Mouse (Mus musculus) urinary bladder, adult 2 months (tissue): ENCODE data around the gene Fut11. TPM values are rescaled to one million over a fixed set of nuclear protein-coding genes. Genes with fewer than 3 reads are reported as not detected.

Experiments
- DNase-seq: peaks from one replicate; pipeline ENCODE4 v3.0.0; 2022; ENCODE audit warnings: low spot score
- polyA plus RNA-seq: library from polyadenylated mRNA; depleted of rRNA; stranded (reverse); fragments of >200 nt; gene quantifications from 2 replicates; pipeline ENCODE4 v1.2.3, GENCODE M21; 2012; rRNA removed

Gene Fut11
- polyA plus RNA-seq = 17.1 and 17.2 TPM in 2 replicates

DNA sequence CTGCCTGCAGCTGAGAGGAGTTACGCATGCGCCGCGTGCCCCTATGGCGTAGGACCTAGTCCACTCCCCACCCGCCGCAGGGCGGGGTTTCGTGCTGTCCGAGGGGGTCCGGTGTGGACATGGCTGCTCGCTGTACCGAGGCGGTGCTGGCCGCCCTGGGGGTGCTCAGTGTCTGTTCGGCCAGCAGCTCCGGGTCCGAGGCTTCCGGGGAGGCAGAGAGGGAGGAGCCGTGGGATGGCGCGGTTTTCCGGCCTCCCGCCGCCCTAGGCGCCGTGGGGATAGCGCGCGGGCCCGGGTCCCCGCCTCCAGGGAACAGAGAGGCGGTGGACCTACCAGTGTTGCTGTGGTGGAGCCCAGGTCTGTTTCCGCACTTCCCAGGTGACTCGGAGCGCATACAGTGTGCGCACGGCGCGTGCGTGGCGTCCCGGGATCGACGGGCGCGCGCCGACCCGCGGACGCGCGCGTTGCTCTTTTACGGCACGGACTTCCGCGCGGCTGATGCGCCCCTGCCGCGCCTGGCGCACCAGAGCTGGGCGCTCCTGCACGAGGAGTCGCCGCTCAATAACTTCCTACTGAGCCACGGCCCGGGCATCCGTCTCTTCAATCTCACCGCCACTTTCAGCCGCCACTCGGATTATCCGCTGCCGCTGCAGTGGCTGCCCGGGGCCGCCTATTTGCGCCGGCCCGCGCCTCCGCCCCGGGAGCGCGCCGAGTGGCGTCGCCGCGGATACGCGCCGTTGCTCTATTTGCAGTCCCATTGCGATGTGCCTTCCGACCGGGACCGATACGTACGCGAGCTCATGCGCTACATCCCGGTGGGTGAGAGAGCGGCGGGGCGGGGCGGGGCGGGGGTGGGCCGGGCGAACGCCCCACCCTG is at the start of gene Fut11:
Fut11 (plus strand) TSS at position 85 of the 877 bp plus-strand sequence.
- peak; percentile 74 for DNase-seq

DNA sequence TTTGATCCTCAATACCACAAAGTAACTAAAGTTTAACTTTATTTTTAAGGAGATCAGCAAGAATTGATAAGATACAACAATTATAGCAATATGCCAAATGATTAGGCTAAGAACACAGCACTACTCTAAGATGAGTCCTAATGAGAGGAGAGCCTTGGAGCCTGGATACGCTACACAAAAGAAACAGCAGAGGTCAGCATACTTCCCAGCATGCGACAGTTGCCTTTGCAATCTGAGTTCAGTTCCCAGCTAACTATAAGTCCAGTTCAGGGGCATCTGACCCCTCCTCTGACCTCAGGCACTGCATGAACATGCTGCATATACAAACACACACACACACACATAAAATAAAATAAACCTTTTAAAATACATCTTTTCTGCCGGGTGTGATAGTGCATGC is 49.2 kb upstream of the Fut11 start:
- no peak for DNase-seq

DNA sequence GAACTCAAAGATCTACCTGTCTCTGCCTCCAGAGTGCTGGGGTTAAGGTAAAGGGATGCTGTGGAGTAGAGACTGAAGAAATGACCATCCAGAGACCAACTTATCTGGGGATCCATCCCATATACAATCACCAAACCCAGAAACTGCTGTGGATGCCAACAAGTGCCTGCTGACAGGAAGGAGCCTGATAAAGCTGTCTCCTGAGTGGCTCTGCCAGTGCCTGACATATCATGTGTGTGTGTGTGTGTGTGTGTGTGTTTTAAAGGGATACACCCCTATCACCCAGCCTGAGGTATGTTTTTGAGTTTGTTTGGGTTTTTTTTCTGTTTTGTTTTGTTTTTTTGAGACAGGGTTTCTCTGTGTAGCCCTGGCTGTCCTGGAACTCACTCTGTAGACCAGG is 48.4 kb upstream of the Fut11 start:
- DNase-seq = no peak

DNA sequence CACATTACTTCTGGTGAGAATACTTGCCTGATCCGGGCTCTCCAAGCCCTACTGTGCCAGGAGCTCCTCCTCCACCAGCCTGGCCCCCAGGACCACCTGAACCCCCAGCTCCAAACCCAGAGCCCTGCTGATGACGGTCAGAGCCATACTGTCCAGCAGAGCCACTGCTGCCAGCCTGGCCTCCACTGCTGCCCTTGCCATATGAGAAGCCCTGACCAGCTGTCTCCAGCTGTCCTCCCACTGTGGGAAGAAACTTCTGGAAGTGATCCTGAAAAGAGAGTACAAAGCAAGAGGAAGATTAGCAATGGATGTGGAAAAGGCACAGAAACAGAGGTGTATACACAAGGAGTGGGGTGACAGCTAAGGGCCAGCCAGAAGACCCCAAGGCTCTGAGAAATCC is 43.8 kb upstream of the Fut11 start:
- DNase-seq = no peak

DNA sequence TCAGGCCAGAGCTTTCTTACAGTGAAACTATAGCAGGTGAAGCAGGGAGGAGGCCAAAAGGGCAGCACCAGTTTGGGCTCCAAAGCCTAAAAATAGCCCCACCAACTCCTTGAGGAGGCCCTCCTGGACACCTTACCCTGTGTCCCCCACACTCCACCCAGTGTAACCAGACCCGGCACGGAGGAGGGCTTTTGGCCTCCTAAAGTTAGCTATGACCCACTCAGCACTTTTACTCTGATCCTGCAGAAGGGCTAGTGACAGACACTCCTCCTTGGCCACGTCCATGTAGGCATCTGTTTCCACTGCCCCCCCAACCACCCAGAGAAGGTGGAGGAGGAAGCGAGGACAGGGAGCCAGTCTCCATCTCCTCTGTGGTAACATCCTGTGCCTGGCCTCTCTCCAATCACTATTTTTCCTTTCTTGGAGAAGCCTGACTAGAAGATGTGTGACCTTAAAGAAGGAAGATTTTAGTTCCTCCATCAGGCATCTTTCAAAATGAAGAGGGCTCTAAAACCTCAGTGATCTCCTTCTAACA is 43.0 kb upstream of the Fut11 start:
- no peak for DNase-seq

DNA sequence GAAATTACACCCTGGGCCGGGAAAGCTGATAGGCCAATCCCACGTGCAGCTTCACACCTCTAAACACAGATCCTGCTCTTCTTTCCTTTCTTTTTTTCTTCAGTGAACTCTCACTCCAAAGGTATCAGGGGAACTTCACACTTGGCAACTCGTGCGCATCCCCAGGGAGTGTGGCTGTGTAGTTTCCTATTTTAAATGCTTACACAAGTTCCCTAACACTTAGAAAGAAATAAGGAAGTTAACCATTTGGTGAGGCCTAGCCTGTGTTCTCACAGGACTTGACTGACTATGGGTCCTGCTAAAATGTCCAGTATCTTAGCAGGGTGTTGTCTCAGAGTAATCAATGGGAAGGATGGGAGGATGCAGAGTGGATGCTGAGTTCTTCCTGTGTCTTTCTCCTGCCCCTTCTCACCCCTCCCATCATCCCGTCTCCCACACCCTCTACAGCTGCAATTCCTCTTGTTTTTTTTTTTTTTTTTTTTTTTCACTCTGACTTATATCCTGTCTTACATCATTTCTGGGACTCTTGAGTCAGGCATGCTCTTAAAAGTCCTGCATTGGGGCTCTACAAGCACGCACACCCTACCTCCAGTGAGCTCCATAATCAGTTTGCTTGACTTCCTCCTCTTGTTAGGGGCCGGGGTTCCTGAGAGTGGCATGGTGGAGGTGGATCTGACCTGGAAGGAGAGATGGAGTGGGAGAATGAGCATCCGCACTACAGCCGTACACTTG is 39.9 kb upstream of the Fut11 start:
- no peak for DNase-seq

DNA sequence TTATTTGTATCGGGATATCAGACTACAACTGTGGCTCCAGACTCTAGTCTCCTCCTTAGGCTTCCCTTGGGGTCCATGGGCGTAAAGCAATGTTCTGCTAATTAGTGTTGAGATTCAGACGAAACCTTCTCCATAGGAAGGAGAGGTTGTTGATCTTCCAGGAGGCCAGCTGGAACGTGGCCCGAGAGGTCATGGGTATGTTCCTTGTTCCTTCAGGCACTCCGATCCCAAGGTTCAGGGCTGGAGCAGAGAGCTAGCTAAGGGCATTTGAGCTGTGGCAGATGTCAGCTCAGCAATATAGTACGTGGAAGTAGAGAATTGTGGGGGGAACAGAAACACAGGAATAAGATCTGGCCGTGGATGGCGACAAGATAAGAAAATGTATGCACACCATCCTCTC is 39.0 kb upstream of the Fut11 start:
- no peak for DNase-seq

DNA sequence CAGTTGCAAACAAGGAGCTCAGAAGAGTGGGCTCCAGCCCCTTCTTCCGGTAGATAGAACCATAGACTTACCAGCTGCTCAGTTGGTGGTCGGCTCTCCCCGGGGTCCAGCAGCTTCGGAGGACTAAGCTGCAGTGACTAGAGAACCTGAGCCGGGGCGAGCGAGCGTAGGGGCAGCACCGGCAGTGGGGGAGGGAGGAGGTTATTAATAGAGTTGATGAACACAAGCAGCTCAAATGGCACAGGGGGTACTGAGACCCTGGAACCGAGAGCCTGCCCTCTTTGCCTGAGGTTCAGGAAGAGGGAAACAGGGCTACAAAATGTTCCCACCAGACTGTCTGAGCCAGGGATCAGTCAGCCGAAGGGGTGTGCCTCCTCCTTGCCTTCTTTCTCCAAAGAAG is 38.4 kb upstream of the Fut11 start, which contains the start of gene Myoz1:
Myoz1 (minus strand) TSS at position 180 of the 400 bp plus-strand sequence.
- no peak for DNase-seq

DNA sequence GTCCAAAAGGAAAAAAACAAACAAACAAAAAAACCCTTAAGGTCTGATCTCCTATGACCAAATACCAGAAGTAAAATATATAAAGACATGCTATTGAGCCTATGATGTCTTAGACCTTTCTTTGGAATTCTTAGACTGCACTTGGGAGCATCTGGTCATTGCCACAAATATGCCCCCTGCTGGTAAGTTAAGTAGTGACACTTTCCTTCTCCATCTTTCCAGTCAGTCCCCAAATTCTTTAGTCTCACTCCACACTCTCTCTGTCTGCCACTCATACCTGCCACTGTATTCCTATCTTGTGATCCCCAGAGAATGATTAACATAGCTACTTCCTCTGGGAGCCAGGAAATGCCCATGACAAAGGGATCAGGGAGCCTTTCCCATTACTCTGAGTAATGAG is 36.4 kb upstream of the Fut11 start:
- DNase-seq = no peak

DNA sequence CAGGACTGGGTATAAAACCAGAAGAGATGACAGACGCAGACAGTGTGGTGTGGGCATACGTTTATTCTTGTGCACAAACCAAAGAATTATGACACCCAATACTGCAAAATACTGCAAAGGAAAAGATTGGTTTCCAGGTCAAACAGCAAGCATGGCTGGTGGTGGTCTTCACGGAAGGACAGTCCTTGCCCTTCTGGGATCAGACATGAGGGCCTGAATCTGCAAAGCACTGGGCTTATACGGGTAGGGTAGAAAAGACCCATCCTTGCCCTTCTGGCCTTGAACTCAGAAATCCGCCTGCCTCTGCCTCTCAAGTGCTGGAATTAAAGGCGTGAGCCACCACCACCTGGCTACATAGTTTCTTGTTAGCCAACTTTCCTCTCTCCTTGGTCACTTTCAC is 35.9 kb upstream of the Fut11 start:
- no peak for DNase-seq

DNA sequence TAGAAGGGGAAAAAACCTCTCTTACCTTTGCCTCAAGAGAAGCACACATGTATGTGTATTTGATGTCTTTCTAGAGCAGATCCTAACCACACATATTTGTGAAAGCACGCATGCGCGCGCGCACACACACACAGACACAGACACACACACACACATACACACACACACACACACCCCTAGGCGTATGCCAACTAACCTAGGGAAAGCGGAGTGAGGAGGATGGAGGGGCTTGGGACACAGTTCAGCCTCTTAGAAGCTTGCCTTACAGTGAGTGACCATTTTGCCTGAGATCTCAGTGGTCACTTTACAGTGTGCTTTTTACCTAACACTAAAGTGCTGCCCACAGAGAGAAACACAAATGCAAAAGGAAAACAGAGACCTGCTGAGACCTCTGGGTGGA is 35.1 kb upstream of the Fut11 start:
- no peak for DNase-seq

DNA sequence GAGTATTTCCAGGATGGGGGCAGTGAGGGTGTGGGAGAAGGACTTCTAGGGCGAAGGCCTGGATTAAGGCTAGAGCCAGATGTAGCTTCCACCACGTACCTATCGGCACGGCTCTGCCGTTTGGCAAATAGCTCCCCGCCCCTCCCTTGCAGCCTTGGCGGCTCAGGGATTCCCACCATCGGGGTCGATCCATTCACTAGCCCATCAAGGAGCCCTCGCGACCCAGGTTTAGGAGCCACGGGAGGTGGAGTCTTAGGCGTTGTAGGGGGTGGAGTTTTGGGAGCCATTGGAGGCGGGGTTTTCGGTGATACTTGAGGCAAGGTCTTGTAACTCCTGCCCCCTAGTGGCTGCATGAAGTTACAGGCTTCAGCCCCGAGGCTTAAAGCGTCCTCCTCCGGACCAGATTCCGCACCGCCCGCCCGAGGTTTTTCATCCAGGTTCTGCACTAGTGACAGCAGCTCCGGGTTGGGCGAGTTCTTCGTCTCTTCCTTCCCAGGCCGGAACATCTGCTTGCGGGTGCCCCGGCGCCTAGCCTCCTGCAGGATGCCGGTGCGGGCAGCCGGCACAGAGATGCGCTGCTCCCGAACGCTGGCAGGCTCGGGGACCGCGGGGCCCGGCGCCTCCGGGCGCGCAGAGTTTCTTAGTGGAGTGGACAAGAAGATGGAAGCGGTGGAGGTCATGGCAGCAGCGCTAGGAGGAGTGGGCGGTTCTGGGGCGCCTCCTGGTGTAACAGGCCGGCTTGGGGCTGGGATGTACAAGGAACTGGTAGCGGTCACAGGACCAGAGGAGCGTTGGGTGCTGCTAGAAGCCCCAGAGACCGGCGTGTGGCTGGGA is 33.7 kb upstream of the Fut11 start:
- DNase-seq = peak; percentile 68

DNA sequence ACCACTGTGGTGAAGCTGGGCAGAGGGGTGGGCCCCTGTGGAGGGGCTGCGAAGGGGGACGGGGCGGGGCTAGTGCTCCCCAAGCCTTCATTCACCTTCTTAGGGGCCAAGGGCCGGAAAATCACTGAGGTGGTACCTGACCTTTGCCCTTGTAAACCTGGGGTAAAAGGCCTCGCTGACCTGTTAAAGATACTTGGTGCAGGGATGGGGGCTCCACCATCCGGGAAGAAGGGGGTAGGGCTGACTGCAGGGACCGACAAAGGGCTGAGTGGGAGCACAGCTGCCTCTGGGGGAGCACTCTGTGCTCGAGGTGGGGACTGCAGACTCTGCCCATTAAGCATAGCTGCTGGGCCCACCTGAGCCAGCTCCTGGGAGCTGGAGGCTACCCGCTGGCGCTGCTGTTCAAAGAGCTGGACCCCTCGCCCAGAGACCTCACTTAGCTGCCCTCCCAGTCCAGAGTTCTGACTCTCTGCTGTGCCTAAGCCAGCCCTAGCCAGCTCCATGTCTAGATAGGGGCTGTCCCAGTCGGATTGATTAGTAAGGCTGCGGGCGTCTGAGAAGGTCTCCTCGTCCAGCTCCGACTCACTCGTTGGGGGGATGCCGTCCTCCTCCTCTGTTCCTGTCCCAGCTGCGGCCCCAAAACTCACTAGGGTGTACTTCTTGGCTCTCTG is 33.0 kb upstream of the Fut11 start:
- no peak for DNase-seq

DNA sequence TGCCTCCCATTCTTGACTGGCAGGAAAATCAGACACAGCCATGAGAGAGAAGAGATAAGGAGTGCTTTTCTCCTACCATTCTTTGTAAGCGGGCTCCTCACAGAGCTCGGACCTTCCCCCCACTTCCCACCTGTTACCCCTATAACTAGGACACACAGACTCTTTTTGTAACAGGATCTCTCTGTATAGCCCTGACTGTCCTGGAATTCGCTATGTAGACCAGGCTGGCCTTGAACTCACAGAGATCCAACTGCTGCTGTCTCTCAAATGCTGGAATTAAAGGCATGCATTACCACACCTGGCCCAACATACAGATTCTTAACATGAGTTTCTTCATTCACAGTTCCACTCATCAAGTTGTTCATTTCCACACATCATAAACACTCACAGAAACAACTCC is 32.0 kb upstream of the Fut11 start:
- no peak for DNase-seq

DNA sequence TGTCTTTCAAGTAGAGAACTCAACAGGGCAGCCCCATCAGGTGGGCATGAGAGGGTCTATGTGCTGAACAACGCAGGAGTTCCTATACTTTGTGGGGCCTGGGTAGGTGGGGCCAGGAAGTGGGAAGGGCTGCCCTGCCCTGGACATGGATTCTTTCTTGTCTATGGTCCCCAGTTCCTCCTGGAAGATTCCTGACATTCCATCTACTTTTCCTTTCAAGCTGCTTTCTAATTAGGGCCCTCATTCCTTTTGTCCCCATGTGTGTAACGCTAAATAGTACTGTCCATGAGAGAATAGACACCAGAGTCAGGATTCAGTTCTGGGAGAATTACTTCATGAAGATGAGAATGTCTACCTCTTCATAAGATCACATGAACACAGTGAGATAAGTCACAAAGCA is 31.2 kb upstream of the Fut11 start:
- no peak for DNase-seq

DNA sequence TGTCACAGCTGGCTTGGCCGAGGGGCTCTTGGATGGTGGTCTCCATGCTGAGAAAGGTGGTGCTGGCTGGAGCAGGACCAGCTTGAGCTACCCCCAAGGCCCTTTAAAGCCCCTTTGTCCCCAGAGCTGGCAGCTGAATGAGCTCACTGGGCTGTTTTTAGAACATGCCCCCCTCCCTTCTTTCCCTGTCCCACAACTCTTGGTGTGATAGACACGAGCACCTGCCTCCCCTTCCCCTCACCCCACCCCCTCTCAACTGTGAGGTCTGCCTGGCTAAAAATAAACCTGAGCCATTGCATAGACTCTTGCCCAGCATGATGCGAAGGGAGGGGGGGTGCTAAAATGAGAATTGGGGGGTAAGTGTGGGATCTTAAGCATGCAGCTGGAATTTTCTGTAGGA is 30.3 kb upstream of the Fut11 start:
- DNase-seq = no peak

DNA sequence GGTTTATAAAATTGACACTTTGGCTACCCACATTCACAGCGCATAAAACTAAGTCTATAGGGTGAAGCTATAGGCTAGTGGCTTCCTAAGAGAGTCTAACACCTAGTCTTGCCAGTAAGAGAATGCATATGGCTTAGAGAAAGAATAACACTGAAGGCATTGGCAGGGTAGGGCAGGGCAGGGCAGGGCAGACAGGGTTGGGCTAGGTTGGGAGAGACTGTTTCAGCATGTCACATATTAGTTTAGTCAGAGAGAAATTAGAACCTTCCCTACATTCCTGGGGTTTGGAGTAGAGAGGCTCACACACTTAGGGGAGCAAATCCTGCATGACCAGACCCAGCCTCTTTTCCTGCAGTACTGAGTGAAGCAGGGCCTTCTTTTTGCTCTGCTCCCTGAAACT is 27.3 kb upstream of the Fut11 start:
- DNase-seq = no peak

DNA sequence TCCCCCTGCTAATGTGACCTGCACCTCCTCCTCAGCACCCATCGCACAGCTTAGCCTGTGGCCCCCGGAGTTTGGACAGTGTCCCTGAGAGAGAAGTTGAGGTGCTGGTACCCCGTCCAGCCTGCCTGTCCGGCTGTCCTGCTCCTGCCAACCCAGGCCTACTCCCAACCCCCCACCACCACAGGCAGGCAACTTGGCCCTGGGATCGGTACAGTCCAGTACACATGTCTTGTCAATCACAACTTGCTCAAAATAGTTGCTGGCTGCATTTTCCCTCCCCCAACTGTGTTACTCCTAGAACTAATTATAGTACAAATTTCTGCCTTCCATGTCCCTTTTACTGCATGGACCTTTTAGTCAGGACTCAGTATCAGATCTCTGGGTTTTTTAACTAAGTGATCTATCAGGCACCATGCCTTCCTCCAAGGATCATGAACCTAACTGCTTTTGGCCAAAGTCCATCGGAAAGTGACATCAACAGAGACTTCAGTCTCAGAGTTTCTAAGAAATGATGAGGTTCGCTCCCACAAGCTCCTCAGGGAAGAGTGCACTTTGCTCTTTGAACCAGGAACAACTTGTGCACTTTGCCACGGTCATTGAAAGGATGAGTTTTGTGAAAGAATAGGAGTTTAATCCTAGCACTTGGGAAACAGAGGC is 26.5 kb upstream of the Fut11 start, which contains the start of gene Synpo2l:
Synpo2l (minus strand) TSS at position 201 of the 657 bp plus-strand sequence.
- DNase-seq = no peak

DNA sequence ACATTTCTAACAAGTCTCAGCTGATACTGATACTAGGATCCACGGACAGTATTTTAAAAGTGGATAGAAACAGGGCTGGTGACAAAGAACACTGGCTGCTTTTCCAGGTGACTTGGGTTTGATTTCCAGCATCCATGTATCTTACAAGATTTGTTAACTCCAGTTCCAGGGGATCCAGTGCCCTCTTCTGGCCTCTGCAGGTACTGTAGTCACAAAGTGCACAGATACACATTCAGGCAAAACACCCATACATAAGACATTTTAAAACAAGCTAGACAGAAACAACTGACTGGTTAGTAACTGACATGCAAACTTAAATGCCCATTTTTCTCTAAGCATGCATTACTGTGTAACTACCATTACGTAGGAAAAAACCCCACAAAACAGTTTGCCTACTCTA is 21.8 kb upstream of the Fut11 start:
- DNase-seq = no peak

DNA sequence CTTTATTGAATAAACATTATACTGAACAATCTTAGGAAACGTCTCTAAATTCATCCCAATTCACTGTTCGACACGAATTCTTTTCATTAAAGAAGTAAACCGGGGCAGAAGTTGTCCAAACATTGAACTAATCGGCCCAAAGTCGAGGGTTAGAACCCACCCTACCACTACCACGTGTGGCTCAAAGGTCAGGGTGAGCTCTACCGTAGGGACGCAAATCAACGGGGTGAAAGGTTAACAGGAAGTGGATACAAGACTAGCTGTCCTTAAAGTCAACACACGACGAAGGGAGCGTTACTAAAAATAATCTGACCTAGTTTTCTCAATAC is 21.1 kb upstream of the Fut11 start:
- no peak for DNase-seq
